Mouse (Mus musculus) gastrocnemius, adult 18-20 months (tissue): ENCODE measurements around the gene Zdhhc1. TPM values are rescaled to one million over a fixed set of nuclear protein-coding genes. Genes with fewer than 3 reads are reported as not detected.

Experiments
- DNase-seq: peaks from one replicate; pipeline ENCODE4 v3.0.0; 2021; ENCODE audit warnings: low spot score
- long read RNA-seq, 2 experiments: library from polyadenylated mRNA; stranded (forward); transcript quantifications; one replicate each; pipeline ENCODE4 v2.0.0; 2021
- total RNA-seq, 2 experiments: library from RNA; stranded (reverse); gene quantifications; 2 replicates each; pipeline ENCODE4 v1.2.3; 2021

The Zdhhc1 gene
- 10 to 100 TPM; 10.3 to 11.6 TPM for total RNA-seq
- long read RNA-seq, experiment 1, transcript Zdhhc1-203 (14 exons, 2,056 nt): major isoform, 15 of 24 reads
- long read RNA-seq, experiment 1, partial matches to known transcripts: 2 of 24 reads
- long read RNA-seq, experiment 1, other reads (novel, unspliced or antisense): 7 of 24 reads
- long read RNA-seq, experiment 2, partial matches to known transcripts: 1 of 12 reads
- long read RNA-seq, experiment 2, other reads (novel, unspliced or antisense): 10 of 12 reads

GRCm38 (mm10) chr8:105496439-105497180 lies at the start of gene Zdhhc1:
Gene Zdhhc1 (minus strand): TSS chr8:105496902.
- DNase-seq: peak; percentile 89

GRCm38 (mm10) chr8:105545249-105545648 lies 48.5 kb upstream of the Zdhhc1 start:
- peak; percentile 36 for DNase-seq

DNA sequence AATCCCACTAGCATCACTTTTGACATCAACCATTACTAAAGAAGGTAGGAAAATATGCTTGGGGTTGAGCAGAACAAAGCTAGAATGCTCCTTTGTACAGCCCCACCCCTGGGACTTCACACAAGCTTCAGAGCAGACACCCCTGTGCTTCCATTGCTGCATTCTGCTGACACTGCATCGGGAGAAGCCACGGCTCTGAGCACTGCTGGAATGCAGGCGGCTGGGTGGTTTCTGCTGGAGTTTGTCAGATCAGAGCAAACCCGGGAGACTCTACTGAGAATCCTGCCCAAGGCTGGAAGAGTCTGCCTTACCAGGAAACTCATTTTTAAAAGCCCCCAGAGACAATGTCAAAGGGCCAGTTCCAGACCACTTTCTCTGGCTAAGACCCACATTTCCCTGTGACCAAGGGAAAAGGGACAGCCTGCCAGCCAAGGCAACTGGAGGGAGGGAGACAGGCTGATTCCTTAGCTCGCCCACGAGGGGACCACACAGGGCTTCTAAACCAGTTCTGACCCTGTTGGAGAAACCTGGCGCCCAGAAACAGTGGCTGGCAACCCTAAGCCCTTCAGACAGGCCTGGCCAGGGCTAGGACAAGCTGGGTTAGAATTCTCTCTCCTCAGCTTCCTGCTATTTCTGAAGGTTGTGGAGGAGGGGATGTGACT lies 48.0 kb upstream of the Zdhhc1 start:
- DNase-seq: peak; percentile 42

- DNase-seq: no peak
These were observed 47.0 kb upstream of the Zdhhc1 start for GRCm38 (mm10) chr8:105543703-105544102.

- no peak for DNase-seq
These were observed 46.1 kb upstream of the Zdhhc1 start for GRCm38 (mm10) chr8:105542808-105543207.

DNA sequence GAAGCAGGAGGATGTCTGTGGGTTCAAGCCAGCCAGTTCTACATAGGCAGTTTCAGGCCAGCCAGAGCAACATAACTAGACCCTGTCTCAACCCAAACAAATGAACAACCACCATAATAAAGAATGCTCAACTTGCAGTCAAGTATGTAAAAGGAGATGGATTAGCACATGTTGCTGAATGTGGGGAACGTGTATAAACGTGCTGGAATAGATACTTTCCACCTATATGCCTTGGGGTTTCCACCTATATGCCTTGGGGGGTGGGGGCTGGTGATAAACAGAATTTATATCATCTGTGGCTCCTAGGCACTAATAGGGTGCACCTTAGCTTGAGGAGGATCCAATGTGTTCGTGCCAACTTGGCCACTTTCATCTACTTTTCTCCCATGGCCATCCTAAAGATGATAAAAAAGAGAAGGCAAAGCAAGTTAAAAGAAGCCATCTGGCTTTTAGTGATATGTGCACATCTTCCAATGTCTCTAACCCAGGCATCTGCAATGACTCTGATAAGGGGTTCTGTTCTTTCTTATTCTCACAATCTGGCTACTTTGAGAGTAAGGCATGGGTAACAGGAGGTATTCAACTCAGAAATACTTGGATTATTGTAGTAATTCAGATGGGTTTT lies 45.4 kb upstream of the Zdhhc1 start:
- no peak for DNase-seq

DNA sequence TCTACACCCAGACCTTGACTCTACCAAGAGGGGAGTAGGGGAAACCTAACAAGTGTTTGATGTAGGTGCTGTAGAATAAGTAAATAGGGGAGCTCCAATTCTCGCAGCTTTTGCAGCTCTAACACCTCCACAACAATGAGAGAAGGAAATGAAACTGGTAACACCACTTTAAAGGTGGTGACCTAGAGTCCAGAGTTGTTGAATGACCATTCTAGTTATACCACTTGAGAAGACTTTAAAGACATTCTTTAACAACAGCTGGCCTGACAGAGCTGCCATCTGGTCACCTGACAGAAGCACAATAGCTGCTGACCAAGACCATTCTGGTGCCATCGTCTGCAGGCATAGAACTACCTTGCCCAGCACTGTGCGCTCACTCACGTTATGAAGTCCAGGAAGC lies 42.2 kb upstream of the Zdhhc1 start:
- DNase-seq: no peak

DNA sequence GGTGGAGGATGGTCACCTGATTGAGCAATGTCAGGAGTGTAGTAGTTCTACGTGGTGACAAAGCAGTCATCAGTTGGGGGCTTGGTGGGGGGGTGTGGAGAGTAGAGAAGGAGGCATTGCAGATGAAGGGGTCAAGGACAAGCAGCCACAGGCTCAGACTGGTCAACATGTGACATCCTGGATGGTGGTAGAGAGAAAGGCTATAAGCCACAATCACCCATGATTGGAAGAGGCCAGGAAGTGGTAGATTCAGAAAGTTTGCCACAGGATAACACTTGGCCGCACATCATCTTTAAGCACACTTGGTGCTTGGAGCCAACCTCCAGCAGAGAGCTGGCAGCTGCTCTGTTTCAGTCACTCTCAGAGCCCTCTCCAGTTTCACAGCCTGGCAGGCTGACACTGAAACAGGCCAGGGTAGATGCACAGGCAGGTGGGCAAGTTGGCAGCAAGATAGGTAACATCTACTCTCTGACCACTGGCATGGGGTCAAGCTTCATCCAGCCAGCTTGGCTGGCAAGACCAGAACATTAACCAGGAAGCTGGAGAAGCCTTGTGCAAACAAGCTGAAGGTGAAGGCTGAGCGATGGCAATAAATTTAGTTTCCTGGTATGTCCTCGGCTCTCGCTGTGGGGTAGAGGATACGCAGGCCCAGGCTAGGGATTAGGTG lies 40.4 kb upstream of the Zdhhc1 start:
- DNase-seq: peak; percentile 93

DNA sequence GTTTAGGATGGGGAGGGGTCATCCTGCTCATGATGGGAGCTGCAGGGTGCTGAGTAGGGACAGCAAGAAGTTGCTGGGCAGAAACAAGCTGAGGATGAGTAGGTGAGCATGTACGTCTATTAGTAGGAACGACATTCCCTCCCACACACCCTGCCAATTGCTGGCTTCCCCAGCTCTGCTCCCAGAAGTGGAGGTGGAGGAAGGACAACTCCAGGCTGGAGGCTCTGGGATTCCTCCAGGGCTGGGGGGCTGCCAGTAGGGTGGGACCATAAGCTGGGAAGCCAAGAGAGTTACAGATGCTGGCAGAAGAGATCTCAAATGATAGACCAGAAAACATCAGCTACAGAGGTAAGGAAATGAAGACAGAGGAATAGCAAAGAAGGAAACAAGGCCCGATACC lies 39.8 kb upstream of the Zdhhc1 start:
- DNase-seq: no peak

- peak; percentile 81 for DNase-seq
These were observed 37.2 kb upstream of the Zdhhc1 start for GRCm38 (mm10) chr8:105533892-105534329.

DNA sequence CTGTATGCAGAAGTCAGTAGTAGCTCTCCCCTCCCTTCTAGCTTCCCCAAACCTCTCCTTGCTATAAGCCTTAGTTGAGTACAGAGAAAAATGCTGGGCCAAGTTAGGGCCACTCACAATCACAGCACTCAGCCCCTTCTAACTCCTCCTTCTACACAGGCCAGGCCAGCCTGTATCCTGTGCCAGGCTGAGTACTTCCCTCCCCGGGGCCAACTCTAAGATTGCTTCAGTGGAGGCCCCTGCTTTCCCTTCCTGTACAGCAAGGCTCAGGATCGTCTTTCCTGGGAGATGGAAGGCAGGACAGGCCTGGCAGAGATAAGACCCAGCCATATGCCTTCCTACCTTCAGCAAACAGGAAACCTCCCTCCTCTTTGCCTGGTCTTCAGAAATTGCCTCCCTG lies 36.7 kb upstream of the Zdhhc1 start:
- no peak for DNase-seq

GRCm38 (mm10) chr8:105531774-105532173 lies 35.1 kb upstream of the Zdhhc1 start:
- peak; percentile 82 for DNase-seq

DNA sequence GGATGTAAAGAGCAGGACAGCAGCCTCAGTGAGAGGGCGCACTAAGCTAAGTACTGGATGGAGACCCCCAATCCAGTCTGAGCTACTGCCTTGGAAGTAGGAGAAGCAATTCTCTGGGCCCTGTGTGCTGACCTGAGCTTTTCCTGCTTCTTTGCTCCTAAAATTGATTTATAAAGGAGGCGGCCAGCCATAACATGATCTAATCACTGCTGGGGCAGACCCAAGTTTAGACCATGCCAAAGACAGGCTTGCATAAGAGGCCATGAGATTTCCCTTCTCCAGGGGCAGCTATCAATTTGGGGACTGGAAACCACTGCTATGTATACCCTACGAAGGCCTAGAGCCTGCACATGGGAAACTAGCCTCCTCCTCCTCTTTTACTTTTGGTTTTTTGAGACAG lies 32.6 kb upstream of the Zdhhc1 start:
- DNase-seq: peak; percentile 68

DNA sequence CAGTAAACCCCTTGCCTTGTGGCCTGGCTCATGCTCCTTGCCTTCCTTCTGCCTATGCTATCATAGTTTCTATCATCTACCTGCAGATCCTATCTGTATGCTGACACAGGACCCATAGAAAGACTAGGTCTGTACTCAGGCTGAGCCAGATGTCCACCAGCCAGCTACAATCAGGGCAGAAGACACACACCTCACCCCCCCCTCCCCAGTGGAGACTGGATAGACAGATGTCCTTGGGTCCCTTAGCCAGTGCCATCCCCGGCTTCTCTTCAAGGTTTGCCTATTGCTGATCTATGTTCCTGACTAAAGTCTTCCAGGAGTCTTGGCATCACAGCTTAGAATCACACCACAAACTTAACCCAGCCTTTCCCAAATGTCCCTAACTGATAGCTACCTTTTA lies 31.5 kb upstream of the Zdhhc1 start:
- no peak for DNase-seq

- peak; percentile 66 for DNase-seq
These were observed 30.4 kb upstream of the Zdhhc1 start for GRCm38 (mm10) chr8:105527110-105527509.

GRCm38 (mm10) chr8:105522890-105523289 lies 26.2 kb upstream of the Zdhhc1 start:
- no peak for DNase-seq

- DNase-seq: no peak
These were observed 25.5 kb upstream of the Zdhhc1 start for GRCm38 (mm10) chr8:105521995-105522769.

DNA sequence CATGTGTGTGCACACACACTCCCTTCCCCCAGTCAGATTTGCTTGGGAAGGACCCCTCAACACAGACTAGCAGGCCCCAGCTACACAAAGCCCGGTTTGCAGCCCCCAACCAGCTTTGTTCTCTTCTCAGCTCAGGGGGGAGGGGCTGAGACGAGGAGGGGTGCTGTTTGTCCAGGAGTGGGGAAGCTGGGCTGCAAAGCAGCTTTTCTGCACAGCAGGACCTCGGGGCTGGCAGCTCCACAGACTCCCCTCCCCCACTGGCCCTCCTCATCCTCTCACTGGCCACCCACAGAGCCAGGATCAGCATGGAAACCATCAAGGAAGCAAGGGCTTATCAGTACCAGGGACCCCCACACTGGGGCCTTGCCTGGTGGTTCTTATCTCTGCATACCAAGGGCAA lies 24.4 kb upstream of the Zdhhc1 start:
- no peak for DNase-seq

DNA sequence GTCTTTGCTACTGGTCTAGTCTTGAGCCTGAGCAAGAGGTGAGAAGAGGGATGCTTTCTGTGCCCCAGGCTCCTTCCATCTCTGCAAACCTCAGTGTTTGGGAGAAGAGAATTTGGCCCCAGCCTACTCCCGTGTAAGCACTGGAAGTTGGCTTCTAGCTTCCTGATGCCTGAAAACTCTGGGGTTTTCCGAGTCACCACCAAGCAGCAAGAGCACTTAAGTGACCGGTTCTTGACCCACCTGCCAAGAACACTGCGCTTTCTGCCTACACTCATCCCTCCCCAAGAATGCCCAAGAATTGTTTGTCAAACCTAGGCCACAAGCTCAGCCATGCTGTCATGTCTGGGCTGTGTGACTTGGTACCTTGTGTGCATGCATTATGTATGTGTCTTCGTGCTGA lies 23.8 kb upstream of the Zdhhc1 start:
- DNase-seq: no peak

DNA sequence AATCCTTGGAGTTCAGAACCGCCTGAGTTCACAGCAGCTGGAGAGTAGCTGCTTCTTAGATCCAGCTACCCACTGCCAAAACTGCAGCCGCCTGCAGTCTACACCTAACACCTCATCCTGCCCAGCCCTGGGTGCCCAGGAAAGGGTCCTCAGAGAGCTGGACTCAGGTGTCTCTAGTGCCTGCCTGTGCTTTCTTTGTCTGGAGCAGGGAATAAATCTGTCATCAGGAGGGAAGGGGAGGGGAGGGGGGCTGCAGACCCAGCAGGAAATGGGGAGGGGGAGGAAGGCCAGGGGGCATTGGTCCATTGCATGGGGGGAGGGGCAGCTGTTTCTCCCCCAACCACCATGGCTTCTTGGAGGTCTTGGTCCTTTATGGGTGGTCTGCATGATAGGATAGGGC lies 22.9 kb upstream of the Zdhhc1 start:
- DNase-seq: no peak
